Mouse (Mus musculus): Measurements from ENCODE around the gene Olfr1033. TPM values are rescaled to one million over a fixed set of nuclear protein-coding genes. Genes with fewer than 3 reads are reported as not detected.

Gene Olfr1033
- polyA plus RNA-seq, 1 experiment from 2014 or later, result not detected

Other genes with a start within 250 kb of the Olfr1033 start
- not detected in 2 replicates for gene Olfr1014, start 247.9 kb upstream of the Olfr1033 start, polyA plus RNA-seq (2016; fragmentation: Nextera tagmentation; extraction: Ambion mirVana)
- not detected in 2 replicates for gene Olfr1015, start 238.6 kb upstream of the Olfr1033 start, polyA plus RNA-seq (2016; fragmentation: Nextera tagmentation; extraction: Ambion mirVana)
- not detected in 2 replicates for gene Olfr1016, start 218.1 kb upstream of the Olfr1033 start, polyA plus RNA-seq (2016; fragmentation: Nextera tagmentation; extraction: Ambion mirVana)
- not detected in 2 replicates for gene Olfr1018, start 202.2 kb upstream of the Olfr1033 start, polyA plus RNA-seq (2016; fragmentation: Nextera tagmentation; extraction: Ambion mirVana)
- gene Olfr1019, start 175.2 kb upstream of the Olfr1033 start, polyA plus RNA-seq (2016; fragmentation: Nextera tagmentation; extraction: Ambion mirVana), result not detected in 2 replicates
- gene Olfr1020, start 173.6 kb upstream of the Olfr1033 start, polyA plus RNA-seq (2016; fragmentation: Nextera tagmentation; extraction: Ambion mirVana), result not detected in 2 replicates
- not detected in 2 replicates for gene Olfr1022, start 152.0 kb upstream of the Olfr1033 start, polyA plus RNA-seq (2016; fragmentation: Nextera tagmentation; extraction: Ambion mirVana)
- gene Olfr1023, start 135.0 kb upstream of the Olfr1033 start, polyA plus RNA-seq (2016; fragmentation: Nextera tagmentation; extraction: Ambion mirVana), result not detected in 2 replicates
- not detected in 2 replicates for gene Olfr1024, start 115.6 kb upstream of the Olfr1033 start, polyA plus RNA-seq (2016; fragmentation: Nextera tagmentation; extraction: Ambion mirVana)
- gene Olfr1025-ps1, start 105.4 kb upstream of the Olfr1033 start, polyA plus RNA-seq (2016; fragmentation: Nextera tagmentation; extraction: Ambion mirVana), result not detected in 2 replicates
- not detected in 2 replicates for gene Olfr1026, start 99.1 kb upstream of the Olfr1033 start, polyA plus RNA-seq (2016; fragmentation: Nextera tagmentation; extraction: Ambion mirVana)
- not detected in 2 replicates for gene Olfr1028, start 70.2 kb upstream of the Olfr1033 start, polyA plus RNA-seq (2016; fragmentation: Nextera tagmentation; extraction: Ambion mirVana)
- gene Olfr1029, start 46.7 kb upstream of the Olfr1033 start, polyA plus RNA-seq (2016; fragmentation: Nextera tagmentation; extraction: Ambion mirVana), result not detected in 2 replicates
- gene Olfr1030, start 41.4 kb upstream of the Olfr1033 start, polyA plus RNA-seq (2016; fragmentation: Nextera tagmentation; extraction: Ambion mirVana), result not detected in 2 replicates
- gene Olfr1031, start 30.3 kb upstream of the Olfr1033 start, polyA plus RNA-seq (2016; fragmentation: Nextera tagmentation; extraction: Ambion mirVana), result not detected in 2 replicates
- gene Olfr1032, start 15.1 kb upstream of the Olfr1033 start, polyA plus RNA-seq (2016; fragmentation: Nextera tagmentation; extraction: Ambion mirVana), result not detected in 2 replicates
- not detected in 2 replicates for gene Olfr1034, start 25.2 kb downstream of the Olfr1033 start, polyA plus RNA-seq (2016; fragmentation: Nextera tagmentation; extraction: Ambion mirVana)
- gene Olfr1036, start 53.4 kb downstream of the Olfr1033 start, polyA plus RNA-seq (2016; fragmentation: Nextera tagmentation; extraction: Ambion mirVana), result not detected in 2 replicates
- not detected in 2 replicates for gene Olfr1037, start 66.8 kb downstream of the Olfr1033 start, polyA plus RNA-seq (2016; fragmentation: Nextera tagmentation; extraction: Ambion mirVana)
- gene Olfr1039, start 115.3 kb downstream of the Olfr1033 start, polyA plus RNA-seq (2016; fragmentation: Nextera tagmentation; extraction: Ambion mirVana), result not detected in 2 replicates
- gene Olfr1040, start 126.1 kb downstream of the Olfr1033 start, polyA plus RNA-seq (2016; fragmentation: Nextera tagmentation; extraction: Ambion mirVana), result not detected in 2 replicates
- not detected in 2 replicates for gene Olfr1042, start 141.2 kb downstream of the Olfr1033 start, polyA plus RNA-seq (2016; fragmentation: Nextera tagmentation; extraction: Ambion mirVana)
- gene Olfr1043, start 146.9 kb downstream of the Olfr1033 start, polyA plus RNA-seq (2016; fragmentation: Nextera tagmentation; extraction: Ambion mirVana), result not detected in 2 replicates
- not detected in 2 replicates for gene Olfr1044, start 157.2 kb downstream of the Olfr1033 start, polyA plus RNA-seq (2016; fragmentation: Nextera tagmentation; extraction: Ambion mirVana)
- gene Olfr52, start 165.1 kb downstream of the Olfr1033 start, polyA plus RNA-seq (2016; fragmentation: Nextera tagmentation; extraction: Ambion mirVana), result not detected in 2 replicates
- gene Olfr1045, start 182.4 kb downstream of the Olfr1033 start, polyA plus RNA-seq (2016; fragmentation: Nextera tagmentation; extraction: Ambion mirVana), result not detected in 2 replicates
- not detected in 2 replicates for gene Olfr1046, start 198.7 kb downstream of the Olfr1033 start, polyA plus RNA-seq (2016; fragmentation: Nextera tagmentation; extraction: Ambion mirVana)
- not detected in 2 replicates for gene Olfr1047, start 210.8 kb downstream of the Olfr1033 start, polyA plus RNA-seq (2016; fragmentation: Nextera tagmentation; extraction: Ambion mirVana)
- not detected in 2 replicates for gene Olfr1048, start 219.7 kb downstream of the Olfr1033 start, polyA plus RNA-seq (2016; fragmentation: Nextera tagmentation; extraction: Ambion mirVana)
- gene Olfr1049, start 237.7 kb downstream of the Olfr1033 start, polyA plus RNA-seq (2016; fragmentation: Nextera tagmentation; extraction: Ambion mirVana), result not detected in 2 replicates

All from embryonic facial prominence, embryonic 10.5 days (tissue).